Mouse (Mus musculus): ENCODE measurements around the gene Wdr18. TPM values are rescaled to one million over a fixed set of nuclear protein-coding genes. Genes with fewer than 3 reads are reported as not detected.
A peak's percentile ranks its signal among the peaks of the same experiment; 100 is the strongest.

The Wdr18 gene
- polyA plus RNA-seq, 1 experiment from 2014 or later = 84.4 TPM

DNA sequence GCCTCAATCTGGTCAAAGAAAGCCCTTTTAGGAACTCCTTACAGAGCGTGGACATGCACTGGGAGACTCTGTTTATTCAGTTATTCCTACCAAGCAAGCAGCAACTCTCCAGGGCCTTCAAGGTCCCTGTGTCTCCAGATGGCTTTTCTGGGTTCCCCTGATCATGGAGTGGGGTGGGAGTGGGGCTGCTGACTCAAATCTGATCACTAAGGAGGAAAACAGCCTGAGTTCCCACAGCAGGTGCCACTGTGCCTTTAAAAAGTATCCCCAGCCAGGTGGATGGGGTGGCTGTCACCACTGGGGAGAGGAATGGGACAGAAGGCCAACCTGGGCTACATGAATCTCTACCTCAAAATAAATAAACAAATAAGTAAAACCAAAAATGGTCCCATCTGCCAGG, 17.0 kb upstream of the Wdr18 start:
- Histone ChIP-seq H3K4me1 (ENCODE audit: control insufficient read depth in 2 of 2, insufficient read depth in 2 of 2, low read length in 2 of 2) (peaks cover 34 to 39% of the 10 kb centered on the region in 2 experiments), H3K4me3 (ENCODE audit: control insufficient read depth in 1 of 2, insufficient read depth in 1 of 2, low read depth in 1 of 2, low read length in 2 of 2) (no peak overlapping the region), H3K9me3 (ENCODE audit: control insufficient read depth, low read length) (no peaks in the 10 kb centered on the region), H3K36me3 (ENCODE audit: control insufficient read depth, insufficient read depth, low read length) (0 out of 2 replicates have a peak, but pooled peaks cover 3% of the 10 kb centered on the region), H3K4me2 (ENCODE audit: low read length) (no peak overlapping the region), H3K27ac (replicated peaks in 1 of 2; ENCODE audit: control insufficient read depth in 1 of 2, insufficient read depth in 1 of 2, low read depth in 2 of 2, low read length in 2 of 2) (no peak overlapping the region), H3K27me3 (ENCODE audit: control insufficient read depth, insufficient read depth, low read length) (no peaks in the 10 kb centered on the region), H3K9ac (ENCODE audit: low read length) (no peak overlapping the region)
- WGBS = 88% methylated on average over 1 of the region's 1 CpGs
- no peak for ATAC-seq (ENCODE audit: insufficient number of reproducible peaks, insufficient read depth, low FRiP score, low read depth)

DNA sequence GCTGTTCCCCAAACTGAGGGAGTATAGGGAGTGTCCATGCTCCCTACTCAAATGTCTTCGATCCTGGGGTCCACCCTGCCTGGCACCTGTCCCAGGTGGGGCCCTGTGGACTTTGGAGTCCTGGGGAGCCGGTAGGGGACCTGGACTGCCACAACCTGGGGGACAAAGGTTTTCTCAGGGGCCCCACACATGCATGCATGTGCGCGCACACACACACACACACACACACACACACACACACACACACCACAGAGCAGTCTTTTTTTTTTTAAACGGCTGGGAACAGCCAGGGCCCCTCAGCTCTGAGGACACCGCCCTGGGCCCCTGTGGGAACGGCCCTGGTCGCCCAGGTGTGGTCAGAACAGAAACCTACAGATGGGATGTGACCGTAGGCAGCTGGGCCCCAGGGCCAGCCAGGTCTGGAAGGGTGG, 16.5 kb upstream of the Wdr18 start:
- H3K4me3 ChIP-seq (ENCODE audit: control insufficient read depth in 1 of 2, insufficient read depth in 1 of 2, low read depth in 1 of 2, low read length in 2 of 2) = no peak overlapping the region
- H3K36me3 ChIP-seq (ENCODE audit: control insufficient read depth, insufficient read depth, low read length) = peaks cover 5% of the 10 kb centered on the region; the same call in 1 of the 2 replicates
- H3K27ac ChIP-seq (replicated peaks in 1 of 2; ENCODE audit: control insufficient read depth in 1 of 2, insufficient read depth in 1 of 2, low read depth in 2 of 2, low read length in 2 of 2) = no peak overlapping the region
- no peaks in the 10 kb centered on the region for H3K27me3 ChIP-seq (ENCODE audit: control insufficient read depth, insufficient read depth, low read length)
- H3K9me3 ChIP-seq (ENCODE audit: control insufficient read depth, low read length) = no peaks in the 10 kb centered on the region
- 82% methylated on average over 9 of the region's 9 CpGs for WGBS
- H3K9ac ChIP-seq (ENCODE audit: low read length) = no peak overlapping the region
- H3K4me1 ChIP-seq (ENCODE audit: control insufficient read depth in 2 of 2, insufficient read depth in 2 of 2, low read length in 2 of 2) = peaks cover 34 to 35% of the 10 kb centered on the region in 2 experiments
- H3K4me2 ChIP-seq (ENCODE audit: low read length) = no peak overlapping the region
- no peak for ATAC-seq (ENCODE audit: insufficient number of reproducible peaks, insufficient read depth, low FRiP score, low read depth)

DNA sequence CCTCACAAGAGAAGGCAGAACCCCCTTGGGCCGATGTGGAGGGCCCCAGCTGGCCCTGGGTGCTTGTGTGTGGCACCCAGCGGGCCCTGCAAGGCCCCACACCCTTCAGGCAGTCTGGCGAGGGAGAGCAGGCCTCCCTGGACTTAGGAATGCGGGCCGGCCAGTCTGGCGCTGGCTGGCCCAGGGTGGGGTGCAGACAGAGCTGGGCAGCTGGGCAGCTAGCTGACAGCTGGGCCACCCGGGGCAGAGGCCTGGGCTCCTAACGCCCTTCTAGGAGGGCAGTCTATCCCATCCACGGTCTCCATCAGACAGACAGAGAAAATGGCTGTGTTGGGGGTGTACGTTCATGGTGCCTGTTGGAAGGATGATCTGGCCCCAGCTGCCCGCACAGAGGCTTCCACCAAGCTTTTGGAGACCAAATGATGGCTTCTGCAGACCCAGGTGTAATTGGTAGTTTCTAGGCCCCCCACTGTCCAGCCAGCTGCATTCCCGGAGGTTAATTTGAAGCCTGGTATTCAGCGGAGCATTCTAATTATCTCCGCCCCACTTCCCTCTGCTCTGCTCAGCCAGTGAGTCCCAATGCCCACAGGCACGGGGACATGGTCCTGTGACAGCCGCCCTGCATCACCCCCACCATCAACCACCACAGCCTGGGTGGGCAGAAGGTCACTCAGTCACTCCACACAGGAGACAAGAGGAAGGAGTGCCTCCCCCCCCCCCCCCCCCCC, 14.3 kb upstream of the Wdr18 start:
- Histone ChIP-seq H3K4me3 (ENCODE audit: control insufficient read depth in 1 of 2, insufficient read depth in 1 of 2, low read depth in 1 of 2, low read length in 2 of 2) (no peak overlapping the region), H3K4me2 (ENCODE audit: low read length) (peak overlapping the region; percentile 1; the same call in 1 of the 2 replicates), H3K27me3 (ENCODE audit: control insufficient read depth, insufficient read depth, low read length) (no peaks in the 10 kb centered on the region), H3K27ac (replicated peaks in 1 of 2; ENCODE audit: control insufficient read depth in 1 of 2, insufficient read depth in 1 of 2, low read depth in 2 of 2, low read length in 2 of 2) (no peak overlapping the region; a peak in 1 of 4 replicates), H3K36me3 (ENCODE audit: control insufficient read depth, insufficient read depth, low read length) (peaks cover 27% of the 10 kb centered on the region), H3K9ac (ENCODE audit: low read length) (peak overlapping the region; percentile 40; the same call in 1 of the 2 replicates), H3K9me3 (ENCODE audit: control insufficient read depth, low read length) (no peaks in the 10 kb centered on the region), H3K4me1 (ENCODE audit: control insufficient read depth in 2 of 2, insufficient read depth in 2 of 2, low read length in 2 of 2) (peaks cover 23 to 26% of the 10 kb centered on the region in 2 experiments)
- no peak for ATAC-seq (ENCODE audit: insufficient number of reproducible peaks, insufficient read depth, low FRiP score, low read depth)
- WGBS = 46% methylated on average over 16 of the region's 16 CpGs

DNA sequence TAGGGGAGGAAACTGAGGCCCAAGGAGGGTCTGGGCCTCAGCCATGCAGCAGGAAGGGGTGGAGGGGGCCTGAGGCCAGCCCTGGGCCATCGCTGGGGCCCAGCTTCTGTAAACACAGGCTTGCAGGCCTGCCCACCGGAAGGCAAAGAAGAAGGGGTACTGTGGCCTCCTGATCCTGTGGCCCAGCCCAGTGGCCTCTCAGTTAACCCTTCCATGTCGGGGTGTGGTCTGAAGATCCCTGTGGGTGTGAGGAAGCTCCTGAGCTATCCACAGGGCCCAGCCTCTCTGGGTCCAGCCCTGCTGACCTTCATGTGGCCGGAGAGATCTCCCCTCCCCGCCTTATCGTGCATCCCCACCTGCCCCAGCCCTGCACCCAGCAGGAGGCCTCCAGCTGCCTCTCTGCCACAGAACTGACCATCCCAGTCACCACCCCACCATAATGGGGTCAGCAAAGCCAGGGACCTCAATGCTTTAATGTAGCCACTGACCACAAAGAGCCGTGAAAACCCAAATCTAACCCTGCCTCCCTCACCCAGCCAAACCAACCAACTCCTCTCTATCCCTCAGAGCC, 13.1 kb upstream of the Wdr18 start:
- Histone ChIP-seq H3K4me2 (ENCODE audit: low read length) (no peak overlapping the region), H3K27ac (replicated peaks in 1 of 2; ENCODE audit: control insufficient read depth in 1 of 2, insufficient read depth in 1 of 2, low read depth in 2 of 2, low read length in 2 of 2) (0 out of 4 replicates have a peak overlapping the region, but pooled peaks have one; percentile 16 to 24), H3K9me3 (ENCODE audit: control insufficient read depth, low read length) (no peaks in the 10 kb centered on the region), H3K9ac (ENCODE audit: low read length) (peak overlapping the region; percentile 53), H3K4me1 (ENCODE audit: control insufficient read depth in 2 of 2, insufficient read depth in 2 of 2, low read length in 2 of 2) (peaks cover 20% of the 10 kb centered on the region in 2 experiments), H3K36me3 (ENCODE audit: control insufficient read depth, insufficient read depth, low read length) (peaks cover 38% of the 10 kb centered on the region), H3K27me3 (ENCODE audit: control insufficient read depth, insufficient read depth, low read length) (no peaks in the 10 kb centered on the region), H3K4me3 (ENCODE audit: control insufficient read depth in 1 of 2, insufficient read depth in 1 of 2, low read depth in 1 of 2, low read length in 2 of 2) (no peak overlapping the region)
- no peak for ATAC-seq (ENCODE audit: insufficient number of reproducible peaks, insufficient read depth, low FRiP score, low read depth)
- WGBS = 28% methylated on average over 7 of the region's 7 CpGs

DNA sequence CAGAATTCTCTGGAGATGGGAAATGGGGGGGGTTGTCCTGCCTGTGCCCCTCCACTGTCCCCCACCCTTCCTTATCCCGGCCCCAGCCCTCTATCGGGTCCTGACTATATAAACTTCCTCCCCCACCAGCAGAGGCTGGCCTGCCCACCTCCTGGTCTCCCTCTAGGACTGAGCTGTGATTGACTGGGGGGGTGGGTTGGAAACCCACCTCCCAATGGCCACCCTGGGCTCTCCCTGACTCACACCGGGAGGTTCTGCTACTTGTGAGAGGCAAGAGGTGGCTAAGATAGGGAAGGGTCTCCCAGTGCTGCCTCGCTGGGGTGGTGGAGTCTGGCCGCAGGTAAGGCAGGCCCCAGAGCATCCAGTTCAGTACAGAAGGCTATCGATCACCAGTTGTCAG, 12.4 kb upstream of the Wdr18 start:
- no peak overlapping the region for H3K9ac ChIP-seq (ENCODE audit: low read length)
- no peak overlapping the region for H3K4me2 ChIP-seq (ENCODE audit: low read length)
- no peak for ATAC-seq (ENCODE audit: insufficient number of reproducible peaks, insufficient read depth, low FRiP score, low read depth)
- H3K27ac ChIP-seq (replicated peaks in 1 of 2; ENCODE audit: control insufficient read depth in 1 of 2, insufficient read depth in 1 of 2, low read depth in 2 of 2, low read length in 2 of 2) = no peak overlapping the region
- peaks cover 39% of the 10 kb centered on the region for H3K36me3 ChIP-seq (ENCODE audit: control insufficient read depth, insufficient read depth, low read length)
- no peaks in the 10 kb centered on the region for H3K27me3 ChIP-seq (ENCODE audit: control insufficient read depth, insufficient read depth, low read length)
- H3K9me3 ChIP-seq (ENCODE audit: control insufficient read depth, low read length) = no peaks in the 10 kb centered on the region
- peaks cover 20% of the 10 kb centered on the region in 2 experiments for H3K4me1 ChIP-seq (ENCODE audit: control insufficient read depth in 2 of 2, insufficient read depth in 2 of 2, low read length in 2 of 2)
- WGBS = 70% methylated on average over 6 of the region's 6 CpGs
- H3K4me3 ChIP-seq (ENCODE audit: control insufficient read depth in 1 of 2, insufficient read depth in 1 of 2, low read depth in 1 of 2, low read length in 2 of 2) = no peak overlapping the region

DNA sequence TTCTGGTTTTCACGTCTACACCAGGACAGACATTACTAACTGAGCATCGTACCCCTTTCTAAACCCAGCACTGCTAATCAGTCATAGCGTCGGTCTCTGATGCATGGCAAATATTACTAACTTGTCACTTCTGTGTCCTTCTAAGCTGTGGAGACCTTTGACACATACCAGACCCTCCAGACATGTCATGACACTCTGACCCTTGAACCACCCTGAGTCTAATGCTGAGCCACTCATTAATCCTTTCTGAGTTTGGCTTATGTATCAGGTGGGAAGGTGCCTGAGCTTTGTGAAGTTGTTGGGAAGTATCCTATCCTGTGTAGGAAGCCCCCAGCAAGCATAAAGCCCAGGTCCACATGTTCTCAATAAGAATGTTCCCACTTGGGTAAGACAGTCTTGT, 10.1 kb upstream of the Wdr18 start:
- Histone ChIP-seq H3K4me3 (ENCODE audit: control insufficient read depth in 1 of 2, insufficient read depth in 1 of 2, low read depth in 1 of 2, low read length in 2 of 2) (no peak overlapping the region), H3K4me2 (ENCODE audit: low read length) (no peak overlapping the region), H3K36me3 (ENCODE audit: control insufficient read depth, insufficient read depth, low read length) (peaks cover 52% of the 10 kb centered on the region), H3K4me1 (ENCODE audit: control insufficient read depth in 2 of 2, insufficient read depth in 2 of 2, low read length in 2 of 2) (peaks cover 20% of the 10 kb centered on the region in 2 experiments), H3K27me3 (ENCODE audit: control insufficient read depth, insufficient read depth, low read length) (no peaks in the 10 kb centered on the region), H3K9ac (ENCODE audit: low read length) (no peak overlapping the region), H3K9me3 (ENCODE audit: control insufficient read depth, low read length) (no peaks in the 10 kb centered on the region), H3K27ac (replicated peaks in 1 of 2; ENCODE audit: control insufficient read depth in 1 of 2, insufficient read depth in 1 of 2, low read depth in 2 of 2, low read length in 2 of 2) (no peak overlapping the region)
- WGBS = 60% methylated on average over 4 of the region's 4 CpGs
- ATAC-seq (ENCODE audit: insufficient number of reproducible peaks, insufficient read depth, low FRiP score, low read depth) = no peak

DNA sequence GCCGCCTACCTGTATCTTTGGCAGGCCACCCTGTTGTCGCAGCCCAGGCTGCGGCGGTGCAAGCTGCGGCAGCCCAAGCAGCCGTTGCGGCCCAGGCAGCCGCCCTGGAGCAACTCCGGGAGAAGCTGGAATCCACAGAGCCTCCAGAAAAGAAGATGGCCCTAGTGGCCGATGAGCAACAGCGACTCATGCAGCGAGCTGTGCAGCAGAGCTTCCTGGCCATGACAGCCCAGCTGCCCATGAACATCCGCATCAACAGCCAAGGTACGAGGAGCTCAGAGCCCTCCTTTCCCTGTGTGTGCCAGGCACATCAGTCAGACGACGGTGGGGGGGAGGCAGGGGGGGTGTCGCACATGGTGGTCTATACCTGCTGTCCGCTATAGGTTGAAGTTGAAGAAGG, 9.3 kb upstream of the Wdr18 start:
- ATAC-seq (ENCODE audit: insufficient number of reproducible peaks, insufficient read depth, low FRiP score, low read depth) = no peak
- peaks cover 13 to 16% of the 10 kb centered on the region in 2 experiments for H3K4me1 ChIP-seq (ENCODE audit: control insufficient read depth in 2 of 2, insufficient read depth in 2 of 2, low read length in 2 of 2)
- H3K36me3 ChIP-seq (ENCODE audit: control insufficient read depth, insufficient read depth, low read length) = peaks cover 52% of the 10 kb centered on the region
- no peak overlapping the region for H3K9ac ChIP-seq (ENCODE audit: low read length)
- H3K9me3 ChIP-seq (ENCODE audit: control insufficient read depth, low read length) = no peaks in the 10 kb centered on the region
- 82% methylated on average over 18 of the region's 18 CpGs for WGBS
- H3K27me3 ChIP-seq (ENCODE audit: control insufficient read depth, insufficient read depth, low read length) = no peaks in the 10 kb centered on the region
- no peak overlapping the region for H3K4me2 ChIP-seq (ENCODE audit: low read length)
- H3K27ac ChIP-seq (replicated peaks in 1 of 2; ENCODE audit: control insufficient read depth in 1 of 2, insufficient read depth in 1 of 2, low read depth in 2 of 2, low read length in 2 of 2) = no peak overlapping the region
- H3K4me3 ChIP-seq (ENCODE audit: control insufficient read depth in 1 of 2, insufficient read depth in 1 of 2, low read depth in 1 of 2, low read length in 2 of 2) = no peak overlapping the region
